Mouse (Mus musculus) intestine, embryonic 15.5 days (tissue): ENCODE measurements around the gene Gpn2. TPM values are rescaled to one million over a fixed set of nuclear protein-coding genes. Genes with fewer than 3 reads are reported as not detected.

Experiments
- ATAC-seq: fragments of 200-750 bp; cut with Nextera tagmentation; 2 replicates; pipeline ENCODE4 v1.8.0; 2017; ENCODE audit warnings: moderate TSS enrichment, moderate library complexity
- H3K27ac ChIP-seq: fragments of 300-500 bp; sonication (generic); 2 replicates; pipeline ENCODE4 v1.5.1; 2015; ENCODE audit warnings: mild to moderate bottlenecking, inconsistent platforms
- H3K27me3 ChIP-seq: fragments of 300-500 bp; sonication (generic); replicated peaks from 2 replicates; pipeline ENCODE4 v1.6.1; 2015; ENCODE audit warnings: inconsistent platforms
- H3K36me3 ChIP-seq: fragments of 300-500 bp; sonication (generic); 2 replicates; pipeline ENCODE4 v1.6.1; 2015; ENCODE audit warnings: inconsistent platforms
- H3K4me1 ChIP-seq: fragments of 300-500 bp; sonication (generic); replicated peaks from 2 replicates; pipeline ENCODE4 v1.6.1; 2015; ENCODE audit warnings: inconsistent platforms
- H3K4me2 ChIP-seq: fragments of 300-500 bp; sonication (generic); replicated peaks from 2 replicates; pipeline ENCODE4 v1.6.1; 2015; ENCODE audit warnings: mild to moderate bottlenecking, inconsistent platforms
- H3K4me3 ChIP-seq: fragments of 300-500 bp; sonication (generic); replicated peaks from 2 replicates; pipeline ENCODE4 v1.5.1; 2015; ENCODE audit warnings: inconsistent platforms
- H3K9ac ChIP-seq: fragments of 300-500 bp; sonication (generic); 2 replicates; pipeline ENCODE4 v1.6.1; 2015; ENCODE audit warnings: inconsistent platforms
- H3K9me3 ChIP-seq: fragments of 300-500 bp; sonication (generic); 2 replicates; pipeline ENCODE4 v1.6.1; 2016; ENCODE audit warnings: inconsistent platforms
- WGBS: fragments of 180-500 bp; shearing (Covaris S2); methylation state at CpG from one replicate; pipeline ENCODE4 v1.1.7; 2015; 5-methylcytosine and 5-hydroxymethylcytosine counted together
- polyA plus RNA-seq: library from polyadenylated mRNA; unstranded; fragments of >200 nt; fragmentation: Nextera tagmentation; extraction: Ambion mirVana; gene quantifications from 2 replicates; pipeline ENCODE4 v1.2.1, GENCODE M21; 2015

The Gpn2 gene
- polyA plus RNA-seq = 16.5 and 19.8 TPM in 2 replicates

DNA sequence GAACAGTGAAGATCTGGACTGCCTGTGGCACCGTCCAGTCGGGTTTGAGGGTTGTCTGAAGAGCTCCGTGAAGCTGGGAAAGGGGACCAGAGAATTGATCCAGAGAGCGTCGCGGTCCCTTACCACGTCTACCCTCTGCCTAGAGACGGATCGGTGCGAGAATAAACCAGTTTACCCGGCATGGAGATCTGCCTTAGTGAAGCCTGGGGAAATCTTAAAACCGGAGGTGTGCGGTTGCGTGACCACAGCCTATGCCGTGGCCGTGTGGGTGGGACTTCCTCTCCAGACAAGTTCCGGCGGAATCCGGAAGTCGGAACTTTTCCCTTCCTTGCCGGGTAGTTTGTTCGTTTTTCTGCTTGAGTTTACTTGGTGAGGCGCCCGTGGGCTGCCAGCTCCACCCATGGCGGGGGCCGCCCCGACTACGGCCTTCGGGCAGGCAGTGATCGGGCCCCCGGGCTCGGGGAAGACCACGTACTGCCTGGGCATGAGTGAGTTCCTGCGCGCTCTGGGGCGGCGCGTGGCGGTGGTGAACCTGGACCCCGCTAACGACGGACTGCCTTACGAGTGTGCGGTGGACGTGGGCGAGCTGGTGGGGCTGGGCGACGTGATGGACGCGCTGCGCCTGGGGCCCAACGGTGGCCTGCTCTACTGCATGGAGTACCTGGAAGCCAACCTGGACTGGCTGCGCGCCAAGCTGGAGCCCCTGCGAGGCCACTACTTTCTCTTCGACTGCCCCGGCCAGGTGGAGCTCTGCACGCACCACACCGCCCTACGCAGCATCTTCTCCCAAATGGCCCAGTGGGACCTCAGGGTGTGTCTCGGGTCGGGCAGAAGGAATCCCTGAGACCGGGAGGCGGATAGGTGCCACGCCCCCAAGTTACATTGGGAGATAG lies at the start of gene Gpn2:
Gpn2 (plus strand) TSS at position 304 of the 893 bp plus-strand sequence.
- Histone ChIP-seq H3K9me3 (no peaks in the 10 kb centered on the region), H3K4me1 (peaks cover 17% of the 10 kb centered on the region), H3K27me3 (no peaks in the 10 kb centered on the region), H3K4me3 (peak within 1 kb of the TSS; percentile 78), H3K9ac (peak within 1 kb of the TSS; percentile 76), H3K27ac (peak within 1 kb of the TSS; percentile 75), H3K36me3 (peaks cover 33% of the 10 kb centered on the region), H3K4me2 (peak within 1 kb of the TSS; percentile 98)
- ATAC-seq = peak; percentile 95
- 3% methylated on average over 65 of the region's 65 CpGs for WGBS

- peaks cover 50% of the 10 kb centered on the region for H3K36me3 ChIP-seq
These were observed 48.1 kb upstream of the Gpn2 start for GRCm38 (mm10) chr4:133536081-133536480.

DNA sequence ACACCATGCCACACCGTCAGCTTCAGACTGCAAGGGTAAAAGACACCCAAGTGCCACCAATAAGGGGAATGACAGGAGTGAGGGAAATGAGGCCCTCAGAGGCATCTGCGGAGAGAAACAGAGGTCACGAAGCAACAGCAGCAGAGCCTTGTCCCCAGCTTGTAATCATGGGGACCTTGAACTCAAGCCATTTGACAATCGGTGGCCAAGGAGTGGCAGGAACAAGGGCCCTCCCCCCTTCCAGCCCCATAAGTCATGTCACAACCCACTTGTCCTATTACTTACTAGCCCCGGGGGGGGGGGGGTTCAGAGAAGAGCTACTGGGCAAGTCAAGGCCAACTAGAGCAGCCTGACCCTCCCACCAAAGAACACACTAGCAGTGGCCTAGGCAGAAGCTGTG lies 47.5 kb upstream of the Gpn2 start:
- H3K36me3 ChIP-seq = peaks cover 48% of the 10 kb centered on the region
- WGBS = 71% methylated on average over 5 of the region's 5 CpGs

More at GRCm38 (mm10) chr4:133536081-133536480, 48.1 kb upstream of the Gpn2 start:
- Histone ChIP-seq H3K9ac (no peak overlapping the region), H3K27ac (peak overlapping the region; percentile 41; the same call in 1 of the 2 replicates), H3K9me3 (no peaks in the 10 kb centered on the region), H3K4me3 (no peak overlapping the region), H3K4me1 (no peaks in the 10 kb centered on the region), H3K4me2 (no peak overlapping the region), H3K27me3 (no peaks in the 10 kb centered on the region)
- WGBS = 85% methylated on average over 3 of the region's 3 CpGs
- no peak for ATAC-seq

GRCm38 (mm10) chr4:133545272-133546231 lies 38.6 kb upstream of the Gpn2 start, which contains the start of gene Nudc:
TSS of gene Nudc (minus strand) at chr4:133545996.
- peak; percentile 99 for ATAC-seq
- Histone ChIP-seq H3K9me3 (no peaks in the 10 kb centered on the region), H3K27me3 (no peaks in the 10 kb centered on the region), H3K4me3 (peak within 1 kb of the TSS; percentile 97), H3K27ac (peak within 1 kb of the TSS; percentile 79), H3K9ac (peak within 1 kb of the TSS; percentile 93), H3K4me1 (peaks cover 10% of the 10 kb centered on the region), H3K36me3 (peaks cover 11% of the 10 kb centered on the region), H3K4me2 (peak within 1 kb of the TSS; percentile 63)
- WGBS = under 1% methylated on average over 77 of the region's 77 CpGs

More for the DNA sequence above, 47.5 kb upstream of the Gpn2 start:
- no peak for ATAC-seq
- Histone ChIP-seq H3K27ac (peak overlapping the region; percentile 41; the same call in 1 of the 2 replicates), H3K27me3 (no peaks in the 10 kb centered on the region), H3K9me3 (no peaks in the 10 kb centered on the region), H3K4me3 (no peak overlapping the region), H3K4me2 (no peak overlapping the region), H3K9ac (no peak overlapping the region), H3K4me1 (no peaks in the 10 kb centered on the region)

DNA sequence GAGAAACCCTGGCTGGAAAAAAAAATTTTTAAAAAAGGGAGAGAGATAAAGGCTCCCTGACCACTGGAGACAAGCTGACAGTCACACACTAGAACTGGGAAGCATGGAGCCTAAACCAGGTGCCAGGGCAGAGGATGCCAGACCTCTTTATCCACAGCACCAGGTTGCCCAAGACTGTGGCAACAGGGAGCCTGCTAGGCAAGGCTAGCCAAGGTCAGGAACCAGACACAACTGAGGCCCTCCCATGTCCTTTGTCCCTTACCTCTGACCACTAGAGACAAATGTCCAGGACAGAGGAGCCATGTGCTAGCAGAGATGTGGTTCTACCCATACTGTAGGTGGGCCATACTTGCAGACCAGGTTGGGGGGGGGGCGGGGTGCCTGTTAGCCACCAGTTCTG lies 32.1 kb upstream of the Gpn2 start:
- H3K9ac ChIP-seq = no peak overlapping the region
- no peak overlapping the region for H3K4me2 ChIP-seq
- H3K27ac ChIP-seq = 0 out of 2 replicates have a peak overlapping the region, but pooled peaks have one; percentile 73
- 85% methylated on average over 1 of the region's 1 CpGs for WGBS
- H3K4me3 ChIP-seq = no peak overlapping the region
- H3K36me3 ChIP-seq = no peaks in the 10 kb centered on the region
- H3K27me3 ChIP-seq = no peaks in the 10 kb centered on the region
- no peaks in the 10 kb centered on the region for H3K9me3 ChIP-seq
- ATAC-seq = peak; percentile 5; the same call in 1 of the 2 replicates
- H3K4me1 ChIP-seq = no peaks in the 10 kb centered on the region; the same call in 1 of the 2 replicates

- Histone ChIP-seq H3K27ac (peak within 1 kb of the TSS; percentile 73), H3K36me3 (no peaks in the 10 kb centered on the region), H3K4me2 (peak within 1 kb of the TSS; percentile 49), H3K4me1 (no peaks in the 10 kb centered on the region; the same call in 1 of the 2 replicates), H3K27me3 (no peaks in the 10 kb centered on the region), H3K4me3 (peak within 1 kb of the TSS; percentile 6; the same call in 1 of the 2 replicates), H3K9me3 (no peaks in the 10 kb centered on the region), H3K9ac (peak within 1 kb of the TSS; percentile 1; the same call in 1 of the 2 replicates)
- 52% methylated on average over 10 of the region's 10 CpGs for WGBS
- peak; percentile 92 for ATAC-seq
These were observed 31.3 kb upstream of the Gpn2 start, which contains the start of gene Nr0b2 for GRCm38 (mm10) chr4:133552768-133553447. TSS of gene Nr0b2 (plus strand) at chr4:133553376.

DNA sequence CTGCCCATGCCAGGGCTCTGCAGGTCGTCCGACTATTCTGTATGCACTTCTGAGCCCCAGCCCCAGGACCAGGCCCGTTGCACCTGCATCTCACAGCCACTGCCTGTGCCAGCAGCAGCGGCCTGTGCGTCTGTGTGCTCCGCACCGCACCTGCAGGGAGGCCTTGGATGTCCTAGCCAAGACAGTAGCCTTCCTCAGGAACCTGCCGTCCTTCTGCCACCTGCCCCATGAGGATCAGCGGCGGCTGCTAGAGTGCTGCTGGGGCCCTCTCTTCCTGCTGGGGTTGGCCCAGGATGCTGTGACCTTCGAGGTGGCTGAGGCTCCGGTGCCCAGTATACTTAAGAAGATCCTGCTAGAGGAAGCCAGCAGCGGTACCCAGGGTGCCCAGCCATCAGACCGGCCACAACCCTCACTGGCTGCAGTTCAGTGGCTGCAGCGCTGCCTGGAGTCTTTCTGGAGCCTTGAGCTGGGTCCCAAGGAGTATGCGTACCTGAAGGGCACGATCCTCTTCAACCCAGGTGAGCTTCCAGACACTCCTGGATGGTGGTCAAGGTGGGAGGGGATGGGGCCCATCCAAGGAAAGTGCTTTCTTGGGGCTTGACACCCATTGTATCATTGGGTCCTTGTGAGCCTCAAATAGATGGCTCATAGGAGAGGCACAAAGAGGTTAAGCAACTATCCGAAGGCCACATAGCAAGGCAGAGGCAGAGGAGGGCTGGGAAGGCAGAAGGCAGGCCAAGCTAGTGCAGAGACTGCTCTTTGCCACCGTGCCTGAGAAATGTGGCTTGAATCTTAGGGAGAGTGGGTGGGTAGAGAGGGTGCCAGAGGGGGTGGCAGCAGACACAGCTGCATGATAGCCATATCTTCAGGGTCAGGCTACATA lies 30.5 kb upstream of the Gpn2 start:
- no peaks in the 10 kb centered on the region for H3K9me3 ChIP-seq
- no peaks in the 10 kb centered on the region for H3K36me3 ChIP-seq
- H3K4me2 ChIP-seq = peak overlapping the region; percentile 49
- no peaks in the 10 kb centered on the region; the same call in 1 of the 2 replicates for H3K4me1 ChIP-seq
- ATAC-seq = peak; percentile 3; the same call in 1 of the 2 replicates
- peak overlapping the region; percentile 1; the same call in 1 of the 2 replicates for H3K9ac ChIP-seq
- WGBS = 61% methylated on average over 19 of the region's 19 CpGs
- peak overlapping the region; percentile 6; the same call in 1 of the 2 replicates for H3K4me3 ChIP-seq
- peak overlapping the region; percentile 73 for H3K27ac ChIP-seq
- no peaks in the 10 kb centered on the region for H3K27me3 ChIP-seq

- Histone ChIP-seq H3K4me1 (no peaks in the 10 kb centered on the region; the same call in 1 of the 2 replicates), H3K27me3 (no peaks in the 10 kb centered on the region), H3K4me2 (no peak overlapping the region), H3K36me3 (no peaks in the 10 kb centered on the region), H3K27ac (no peak overlapping the region), H3K9ac (no peak overlapping the region), H3K4me3 (no peak overlapping the region), H3K9me3 (no peaks in the 10 kb centered on the region)
- 27% methylated on average over 10 of the region's 10 CpGs for WGBS
- peak; percentile 37 for ATAC-seq
These were observed 27.0 kb upstream of the Gpn2 start for GRCm38 (mm10) chr4:133557041-133557717.

GRCm38 (mm10) chr4:133559846-133560245 lies 24.3 kb upstream of the Gpn2 start:
- H3K4me1 ChIP-seq = no peaks in the 10 kb centered on the region
- H3K27ac ChIP-seq = no peak overlapping the region
- no peak for ATAC-seq
- WGBS = 78% methylated on average over 4 of the region's 4 CpGs
- H3K9me3 ChIP-seq = no peaks in the 10 kb centered on the region
- no peak overlapping the region for H3K4me3 ChIP-seq
- no peaks in the 10 kb centered on the region for H3K27me3 ChIP-seq
- no peak overlapping the region for H3K9ac ChIP-seq
- H3K36me3 ChIP-seq = no peaks in the 10 kb centered on the region
- no peak overlapping the region for H3K4me2 ChIP-seq

DNA sequence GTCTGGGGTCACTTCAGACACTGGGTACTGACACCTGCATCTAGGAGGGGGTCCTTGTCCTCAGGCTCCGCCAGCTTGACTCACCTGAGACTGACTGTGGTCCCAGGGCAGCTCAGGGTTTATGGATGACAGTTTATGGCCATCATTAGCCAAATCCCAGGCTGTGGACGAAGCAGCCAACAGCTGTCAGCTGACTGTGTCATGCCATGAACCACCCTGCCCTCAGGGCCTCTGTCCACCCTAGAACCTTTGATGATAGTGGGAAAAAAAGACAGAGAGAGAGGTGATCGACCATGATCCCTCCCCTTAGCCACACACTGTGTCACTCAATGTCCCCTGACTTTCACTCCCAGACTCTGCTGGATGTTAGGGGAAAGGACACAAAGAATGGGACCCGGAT lies 22.5 kb upstream of the Gpn2 start:
- 56% methylated on average over 4 of the region's 4 CpGs for WGBS
- Histone ChIP-seq H3K36me3 (no peaks in the 10 kb centered on the region), H3K9me3 (no peaks in the 10 kb centered on the region), H3K4me1 (no peaks in the 10 kb centered on the region), H3K27me3 (no peaks in the 10 kb centered on the region), H3K27ac (no peak overlapping the region), H3K4me3 (no peak overlapping the region), H3K9ac (no peak overlapping the region), H3K4me2 (no peak overlapping the region)
- ATAC-seq = no peak
